Mouse (Mus musculus): ENCODE measurements around the gene Pip5k1c. TPM values are rescaled to one million over a fixed set of nuclear protein-coding genes. Genes with fewer than 3 reads are reported as not detected.

Pip5k1c gene
- polyA plus RNA-seq, 1 experiment from 2014 or later, result 31.2 TPM

GRCm38 (mm10) chr10:81309571-81309970 lies 16.8 kb downstream of the Pip5k1c start:
- Histone ChIP-seq H3K36me3 (ENCODE audit: insufficient read depth, low read length) (peaks cover 43% of the 10 kb centered on the region), H3K4me1 (ENCODE audit: insufficient read depth, low read depth, low read length) (no peaks in the 10 kb centered on the region), H3K9ac (replicated peaks; ENCODE audit: low read depth) (no peak overlapping the region), H3K4me2 (replicated peaks; ENCODE audit: low read depth, low read length) (no peak overlapping the region), H3K4me3 (ENCODE audit: low read depth, low read length) (no peak overlapping the region), H3K9me3 (ENCODE audit: low read length) (no peaks in the 10 kb centered on the region), H3K27ac (ENCODE audit: low read length) (no peak overlapping the region), H3K27me3 (replicated peaks; ENCODE audit: insufficient read depth, low read length) (no peaks in the 10 kb centered on the region)
- 73% methylated on average over 5 of the region's 5 CpGs for WGBS
- no peak for DNase-seq (ENCODE audit: low spot score)
- TF ChIP-seq CTCF (IDR thresholded peaks at IDR 0.05) (no peak), EP300 (IDR thresholded peaks at IDR 0.05) (no peak)
- ATAC-seq, result no peak

- no peak overlapping the region for H3K27ac ChIP-seq (ENCODE audit: low read length)
- TF ChIP-seq EP300 (IDR thresholded peaks at IDR 0.05), result no peak
- TF ChIP-seq CTCF (IDR thresholded peaks at IDR 0.05), result no peak
- WGBS, result 90% methylated on average over 13 of the region's 13 CpGs
- H3K9ac ChIP-seq (replicated peaks; ENCODE audit: low read depth), result no peak overlapping the region
- ATAC-seq, result no peak
- no peaks in the 10 kb centered on the region for H3K4me1 ChIP-seq (ENCODE audit: insufficient read depth, low read depth, low read length)
- H3K9me3 ChIP-seq (ENCODE audit: low read length), result no peaks in the 10 kb centered on the region
- H3K4me3 ChIP-seq (ENCODE audit: low read depth, low read length), result no peak overlapping the region
- peaks cover 19% of the 10 kb centered on the region for H3K36me3 ChIP-seq (ENCODE audit: insufficient read depth, low read length)
- H3K27me3 ChIP-seq (replicated peaks; ENCODE audit: insufficient read depth, low read length), result no peaks in the 10 kb centered on the region
- H3K4me2 ChIP-seq (replicated peaks; ENCODE audit: low read depth, low read length), result no peak overlapping the region
- no peak for DNase-seq (ENCODE audit: low spot score)
Measured at GRCm38 (mm10) chr10:81313581-81313980, 20.8 kb downstream of the Pip5k1c start.

- TF ChIP-seq EP300 (IDR thresholded peaks at IDR 0.05) (no peak), CTCF (IDR thresholded peaks at IDR 0.05) (no peak)
- Histone ChIP-seq H3K27ac (ENCODE audit: low read length) (no peak overlapping the region), H3K9me3 (ENCODE audit: low read length) (no peaks in the 10 kb centered on the region), H3K36me3 (ENCODE audit: insufficient read depth, low read length) (peaks cover 14% of the 10 kb centered on the region), H3K27me3 (replicated peaks; ENCODE audit: insufficient read depth, low read length) (no peaks in the 10 kb centered on the region), H3K4me2 (replicated peaks; ENCODE audit: low read depth, low read length) (no peak overlapping the region), H3K4me3 (ENCODE audit: low read depth, low read length) (no peak overlapping the region), H3K9ac (replicated peaks; ENCODE audit: low read depth) (no peak overlapping the region), H3K4me1 (ENCODE audit: insufficient read depth, low read depth, low read length) (peaks cover 2% of the 10 kb centered on the region; the same call in 1 of the 2 replicates)
- ATAC-seq (no peak), DNase-seq (ENCODE audit: low spot score) (no peak)
- 79% methylated on average over 7 of the region's 7 CpGs for WGBS
Measured at GRCm38 (mm10) chr10:81314201-81314600, 21.4 kb downstream of the Pip5k1c start.

GRCm38 (mm10) chr10:81315587-81315986 lies 22.8 kb downstream of the Pip5k1c start:
- Histone ChIP-seq H3K4me3 (ENCODE audit: low read depth, low read length) (no peak overlapping the region), H3K27me3 (replicated peaks; ENCODE audit: insufficient read depth, low read length) (no peaks in the 10 kb centered on the region), H3K9me3 (ENCODE audit: low read length) (no peaks in the 10 kb centered on the region), H3K4me2 (replicated peaks; ENCODE audit: low read depth, low read length) (no peak overlapping the region), H3K27ac (ENCODE audit: low read length) (no peak overlapping the region), H3K9ac (replicated peaks; ENCODE audit: low read depth) (no peak overlapping the region), H3K4me1 (ENCODE audit: insufficient read depth, low read depth, low read length) (peaks cover 10% of the 10 kb centered on the region; the same call in 1 of the 2 replicates), H3K36me3 (ENCODE audit: insufficient read depth, low read length) (peaks cover 13% of the 10 kb centered on the region)
- WGBS, result 89% methylated on average over 16 of the region's 16 CpGs
- TF ChIP-seq CTCF (IDR thresholded peaks at IDR 0.05), result no peak
- no peak for TF ChIP-seq EP300 (IDR thresholded peaks at IDR 0.05)
- DNase-seq (ENCODE audit: low spot score), result no peak
- ATAC-seq, result no peak

- DNase-seq (ENCODE audit: low spot score), result peak; percentile 54
Measured at GRCm38 (mm10) chr10:81316338-81317060, 23.7 kb downstream of the Pip5k1c start.

GRCm38 (mm10) chr10:81317273-81317672 lies 24.5 kb downstream of the Pip5k1c start:
- no peak overlapping the region; the same call in 1 of the 2 replicates for H3K9ac ChIP-seq (replicated peaks; ENCODE audit: low read depth)
- H3K4me1 ChIP-seq (ENCODE audit: insufficient read depth, low read depth, low read length), result peaks cover 10% of the 10 kb centered on the region
- H3K27me3 ChIP-seq (replicated peaks; ENCODE audit: insufficient read depth, low read length), result no peaks in the 10 kb centered on the region
- H3K9me3 ChIP-seq (ENCODE audit: low read length), result no peaks in the 10 kb centered on the region
- H3K27ac ChIP-seq (ENCODE audit: low read length), result peak overlapping the region; percentile 35
- 18% methylated on average over 20 of the region's 20 CpGs for WGBS
- peak; percentile 95 for DNase-seq (ENCODE audit: low spot score)
- H3K36me3 ChIP-seq (ENCODE audit: insufficient read depth, low read length), result peaks cover 10% of the 10 kb centered on the region; the same call in 1 of the 2 replicates
- H3K4me3 ChIP-seq (ENCODE audit: low read depth, low read length), result 0 out of 2 replicates have a peak overlapping the region, but pooled peaks have one; percentile 17
- H3K4me2 ChIP-seq (replicated peaks; ENCODE audit: low read depth, low read length), result peak overlapping the region; percentile 61
- TF ChIP-seq CTCF (IDR thresholded peaks at IDR 0.05) (peak; percentile 2; the same call in 1 of the 2 replicates), EP300 (IDR thresholded peaks at IDR 0.05) (no peak)
- ATAC-seq, result peak; percentile 7

More at GRCm38 (mm10) chr10:81316338-81317060, 23.7 kb downstream of the Pip5k1c start:
- no peak overlapping the region; the same call in 1 of the 2 replicates for H3K9ac ChIP-seq (replicated peaks; ENCODE audit: low read depth)
- no peaks in the 10 kb centered on the region for H3K27me3 ChIP-seq (replicated peaks; ENCODE audit: insufficient read depth, low read length)
- H3K4me1 ChIP-seq (ENCODE audit: insufficient read depth, low read depth, low read length), result peaks cover 10% of the 10 kb centered on the region; the same call in 1 of the 2 replicates
- H3K36me3 ChIP-seq (ENCODE audit: insufficient read depth, low read length), result peaks cover 10% of the 10 kb centered on the region; the same call in 1 of the 2 replicates
- H3K4me2 ChIP-seq (replicated peaks; ENCODE audit: low read depth, low read length), result peak overlapping the region; percentile 61
- 0 out of 2 replicates have a peak overlapping the region, but pooled peaks have one; percentile 17 for H3K4me3 ChIP-seq (ENCODE audit: low read depth, low read length)
- 49% methylated on average over 15 of the region's 16 CpGs for WGBS
- H3K9me3 ChIP-seq (ENCODE audit: low read length), result no peaks in the 10 kb centered on the region
- ATAC-seq, result no peak
- 0 out of 2 replicates have a peak overlapping the region, but pooled peaks have one; percentile 20 for H3K27ac ChIP-seq (ENCODE audit: low read length)
- TF ChIP-seq EP300 (IDR thresholded peaks at IDR 0.05) (no peak), CTCF (IDR thresholded peaks at IDR 0.05) (peak; percentile 68)
